Mouse (Mus musculus) thymus, postnatal 10 days (tissue): ENCODE measurements around the gene Elf4.

Source experiments
- DNase-seq, 2 experiments: peaks; one replicate each; pipeline ENCODE4 v3.0.0; 2021; ENCODE audit warnings: low spot score in 2 of 2

The Elf4 gene

GRCm38 (mm10) chrX:48367841-48368240 is 95.1 kb downstream of the Elf4 start:
- DNase-seq, result no peak

GRCm38 (mm10) chrX:48365836-48366577 is 96.9 kb downstream of the Elf4 start:
- DNase-seq, result no peak
